Mouse (Mus musculus): ENCODE data around the gene C1qtnf1. TPM values are rescaled to one million over a fixed set of nuclear protein-coding genes. Genes with fewer than 3 reads are reported as not detected.

Gene C1qtnf1
- total RNA-seq, 1 experiment from 2014 or later, result 18.8 TPM

- DNase-seq, result no peak
Observed at GRCm38 (mm10) chr11:118410479-118410878, 17.5 kb upstream of the C1qtnf1 start.

- no peak for DNase-seq
Observed at GRCm38 (mm10) chr11:118411271-118411670, 16.7 kb upstream of the C1qtnf1 start.

GRCm38 (mm10) chr11:118412601-118413000 is 15.4 kb upstream of the C1qtnf1 start:
- no peak for DNase-seq

GRCm38 (mm10) chr11:118413055-118413454 is 14.9 kb upstream of the C1qtnf1 start:
- DNase-seq, result no peak

- DNase-seq, result no peak
Observed at GRCm38 (mm10) chr11:118414270-118414669, 13.7 kb upstream of the C1qtnf1 start.

- no peak for DNase-seq
Observed at GRCm38 (mm10) chr11:118415630-118416029, 12.4 kb upstream of the C1qtnf1 start.

- DNase-seq, result no peak
Observed at GRCm38 (mm10) chr11:118416046-118416445, 12.0 kb upstream of the C1qtnf1 start.

- no peak for DNase-seq
Observed at GRCm38 (mm10) chr11:118417496-118417895, 10.5 kb upstream of the C1qtnf1 start.

GRCm38 (mm10) chr11:118418442-118418833 is 9.6 kb upstream of the C1qtnf1 start:
- DNase-seq, result no peak

- peak; percentile 96 for DNase-seq
Observed at GRCm38 (mm10) chr11:118418834-118419504, 9.0 kb upstream of the C1qtnf1 start, which contains the start of gene Cant1. Cant1 (minus strand) TSS chr11:118419086.

- no peak for DNase-seq
Observed at GRCm38 (mm10) chr11:118420261-118420660, 7.7 kb upstream of the C1qtnf1 start.

GRCm38 (mm10) chr11:118423266-118423971 is 4.6 kb upstream of the C1qtnf1 start:
- DNase-seq, result peak; percentile 81

GRCm38 (mm10) chr11:118424621-118425335 is 3.2 kb upstream of the C1qtnf1 start:
- DNase-seq, result no peak

GRCm38 (mm10) chr11:118426765-118427164 is 1.2 kb upstream of the C1qtnf1 start:
- DNase-seq, result no peak

- no peak for DNase-seq
Observed at GRCm38 (mm10) chr11:118427266-118427779, 680 bp upstream of the C1qtnf1 start.

GRCm38 (mm10) chr11:118428460-118428868 is 461 bp downstream of the C1qtnf1 start:
- no peak for DNase-seq

GRCm38 (mm10) chr11:118428944-118429709 is 1.1 kb downstream of the C1qtnf1 start:
- no peak for DNase-seq

GRCm38 (mm10) chr11:118430291-118430885 is 2.4 kb downstream of the C1qtnf1 start:
- no peak for DNase-seq

GRCm38 (mm10) chr11:118431100-118431948 is 3.3 kb downstream of the C1qtnf1 start:
- no peak for DNase-seq

- DNase-seq, result no peak
Observed at GRCm38 (mm10) chr11:118433398-118433868, 5.4 kb downstream of the C1qtnf1 start.

Measured in adrenal gland, postnatal 25 days (tissue).